Mouse (Mus musculus) heart, adult 8-10 months (tissue): ENCODE data around the gene Kcnj10. TPM values are rescaled to one million over a fixed set of nuclear protein-coding genes. Genes with fewer than 3 reads are reported as not detected.
A peak's percentile ranks its signal among the peaks of the same experiment; 100 is the strongest.

Experiments
- DNase-seq: peaks from one replicate; pipeline ENCODE4 v3.0.0; 2022; ENCODE audit warnings: low spot score
- total RNA-seq, 4 experiments: library from RNA; stranded (reverse); gene quantifications; 2 replicates each; pipeline ENCODE4 v1.2.4; 2022

Gene Kcnj10
- total RNA-seq, 4 experiments from 2014 or later, result 0.11 to 0.23 (median 0.16) TPM

DNA sequence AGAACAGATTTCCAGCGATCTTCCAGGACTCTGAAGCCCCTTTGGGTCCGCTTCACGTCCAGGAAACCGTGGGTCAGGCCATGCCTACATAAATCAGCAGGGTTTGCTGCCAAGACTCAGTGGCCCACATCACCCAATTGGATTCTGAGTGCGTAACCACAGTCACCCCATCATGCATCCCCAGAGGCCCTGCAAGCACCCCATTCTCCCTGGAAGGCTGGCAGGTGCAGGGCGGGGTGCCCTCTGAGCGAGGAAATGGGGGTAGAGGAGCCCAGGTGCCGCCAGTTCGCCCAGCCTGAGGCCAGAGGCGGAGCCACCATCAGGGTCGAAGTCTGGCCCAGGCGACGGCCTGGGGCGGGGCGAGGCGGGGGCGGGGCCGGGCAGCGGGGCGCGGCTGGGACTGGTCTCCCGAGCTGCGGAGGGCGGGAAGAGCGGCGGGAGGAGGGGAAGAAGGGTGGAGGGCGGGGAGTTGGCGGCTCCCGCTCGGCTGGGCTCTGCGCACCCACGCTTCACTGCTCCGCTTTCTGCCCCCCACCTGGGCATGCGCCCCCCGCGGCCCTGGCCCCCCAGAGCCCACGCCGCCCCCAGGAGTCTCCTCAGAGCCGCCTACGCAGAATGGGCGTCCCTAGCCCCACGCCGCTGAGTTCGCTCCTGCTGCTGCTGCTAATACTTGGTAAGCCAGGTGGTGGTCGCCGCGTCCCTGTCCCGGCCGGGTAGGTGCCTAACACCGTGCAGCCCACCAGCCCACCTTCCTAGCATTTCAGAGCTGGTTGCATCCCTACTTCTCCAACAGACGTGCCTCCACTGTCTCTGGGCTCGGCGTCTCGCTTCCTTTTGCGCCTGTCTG, 28.9 kb upstream of the Kcnj10 start:
- peak; percentile 83 for DNase-seq

DNA sequence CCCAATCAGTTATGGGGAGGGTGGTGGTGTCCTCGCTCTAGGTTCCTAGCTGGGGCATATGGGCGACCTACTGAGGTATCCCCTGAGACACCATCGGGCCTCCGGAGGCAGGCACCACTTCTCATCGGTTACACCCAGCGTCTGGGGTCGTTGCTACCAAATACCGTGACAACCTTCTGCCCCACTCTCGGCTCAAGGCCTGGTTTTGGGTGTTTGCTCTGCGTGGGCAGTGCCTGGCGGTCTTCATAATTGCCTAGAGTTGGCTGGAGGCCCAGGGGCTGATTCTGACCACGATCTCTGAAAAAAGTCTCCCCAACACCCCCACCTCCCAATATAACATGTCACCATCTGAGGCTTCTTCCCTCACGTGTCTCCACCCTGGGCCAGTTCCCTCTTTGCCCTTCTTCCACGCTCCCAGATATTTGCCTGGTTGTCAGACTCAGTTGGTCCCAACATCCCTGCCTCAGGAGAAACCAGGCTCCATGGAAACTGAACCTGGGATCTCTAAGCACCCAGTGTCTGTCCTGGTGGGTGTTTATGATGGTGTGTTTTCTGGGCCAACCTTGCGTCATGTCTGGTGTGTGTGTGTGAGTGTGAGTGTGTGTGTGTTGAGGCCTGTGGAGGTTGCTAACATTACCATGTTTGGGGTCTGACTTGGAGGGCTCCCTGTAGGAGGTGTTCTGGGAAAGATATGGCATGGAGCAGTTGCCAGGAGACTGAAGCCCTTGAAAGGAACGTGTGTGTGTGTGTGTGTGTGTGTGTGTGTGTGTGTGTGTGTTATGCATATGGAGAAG, 28.0 kb upstream of the Kcnj10 start:
- DNase-seq, result no peak

DNA sequence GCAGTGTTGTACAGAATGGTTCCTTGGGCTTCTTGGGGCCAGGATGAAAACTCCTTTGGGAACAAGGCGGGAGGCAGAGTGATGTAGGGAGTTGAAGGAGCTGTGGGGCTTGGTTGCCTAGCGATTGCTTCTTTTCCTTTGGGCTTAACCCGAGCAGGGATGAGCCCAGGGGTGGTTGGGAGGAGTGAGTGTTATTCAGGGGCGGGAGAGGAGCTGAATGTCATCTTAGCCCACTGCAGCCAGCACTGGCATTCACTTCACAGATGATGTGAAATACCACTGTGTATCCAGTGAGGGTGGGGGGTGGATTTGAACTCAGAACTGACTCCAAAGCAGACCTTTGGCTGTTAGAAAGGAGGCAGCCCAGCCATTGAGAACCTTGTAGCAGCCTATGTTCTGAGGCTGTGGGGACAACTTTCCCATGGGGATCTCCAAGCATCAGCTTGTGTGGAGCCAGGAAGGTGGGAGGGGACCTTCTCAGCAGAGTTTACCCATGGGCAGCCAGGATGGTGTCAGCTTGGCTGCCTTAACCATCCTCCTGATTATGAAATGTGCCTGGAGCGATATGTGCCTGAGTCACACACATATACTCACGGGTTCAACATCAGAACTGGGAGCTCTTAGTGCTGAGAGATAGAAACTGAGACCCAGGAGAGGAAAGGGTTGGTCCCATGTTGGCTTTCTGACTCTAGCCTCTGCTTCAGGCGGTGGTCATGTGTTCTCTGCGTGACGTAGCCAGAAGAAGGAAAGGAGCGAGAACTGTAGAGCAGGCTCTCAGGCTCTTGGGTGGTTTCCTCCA, 27.2 kb upstream of the Kcnj10 start:
- no peak for DNase-seq

GRCm38 (mm10) chr1:172314911-172315310, 26.1 kb upstream of the Kcnj10 start:
- no peak for DNase-seq

DNA sequence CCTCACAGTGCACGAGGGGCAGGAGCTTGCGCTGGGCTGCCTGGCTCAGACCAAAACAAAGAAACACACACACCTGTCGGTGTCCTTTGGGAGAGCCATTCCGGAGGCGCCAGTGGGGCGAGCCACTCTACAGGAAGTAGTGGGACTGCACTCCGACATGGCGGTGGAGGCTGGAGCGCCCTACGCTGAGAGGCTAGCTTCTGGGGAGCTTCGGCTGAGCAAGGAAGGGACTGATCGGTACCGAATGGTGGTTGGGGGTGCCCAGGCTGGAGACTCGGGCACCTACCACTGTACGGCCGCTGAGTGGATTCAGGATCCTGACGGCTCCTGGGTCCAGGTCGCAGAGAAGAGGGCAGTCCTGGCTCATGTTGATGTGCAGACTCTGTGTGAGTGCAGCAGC, 23.6 kb upstream of the Kcnj10 start:
- no peak for DNase-seq

DNA sequence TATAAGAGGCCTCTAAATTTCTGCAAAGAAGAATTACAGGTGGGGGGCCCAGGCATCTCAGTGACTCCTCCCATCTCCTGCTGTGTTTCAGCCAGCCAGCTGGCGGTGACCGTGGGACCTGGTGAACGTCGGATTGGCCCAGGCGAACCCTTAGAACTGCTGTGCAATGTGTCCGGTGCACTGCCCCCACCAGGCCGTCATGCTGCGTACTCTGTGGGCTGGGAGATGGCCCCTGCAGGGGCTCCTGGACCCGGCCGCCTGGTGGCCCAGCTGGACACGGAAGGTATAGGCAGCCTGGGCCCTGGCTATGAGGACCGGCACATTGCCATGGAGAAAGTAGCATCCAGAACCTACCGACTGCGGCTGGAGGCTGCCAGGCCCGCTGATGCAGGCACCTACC, 23.1 kb upstream of the Kcnj10 start:
- no peak for DNase-seq

DNA sequence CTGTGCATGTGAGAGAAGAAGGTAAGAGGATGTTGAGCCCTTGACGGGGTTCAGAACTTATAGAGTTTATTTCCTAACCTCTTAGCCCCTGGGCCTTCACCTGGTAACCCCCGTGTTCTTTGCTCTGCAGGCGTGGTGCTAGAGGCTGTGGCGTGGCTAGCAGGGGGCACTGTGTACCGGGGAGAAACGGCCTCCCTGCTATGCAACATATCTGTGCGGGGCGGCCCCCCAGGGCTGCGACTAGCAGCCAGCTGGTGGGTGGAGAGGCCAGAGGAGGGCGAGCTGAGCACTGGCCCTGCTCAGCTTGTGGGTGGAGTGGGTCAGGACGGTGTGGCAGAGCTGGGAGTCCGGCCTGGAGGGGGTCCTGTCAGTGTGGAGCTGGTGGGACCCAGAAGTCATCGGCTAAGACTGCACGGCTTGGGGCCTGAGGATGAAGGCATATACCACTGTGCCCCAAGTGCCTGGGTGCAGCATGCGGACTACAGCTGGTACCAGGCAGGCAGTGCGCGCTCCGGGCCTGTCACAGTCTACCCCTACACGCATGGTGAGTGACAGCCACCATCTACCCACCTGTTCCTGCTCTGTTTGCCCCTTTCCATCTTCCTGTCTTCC, 22.5 kb upstream of the Kcnj10 start:
- no peak for DNase-seq

DNA sequence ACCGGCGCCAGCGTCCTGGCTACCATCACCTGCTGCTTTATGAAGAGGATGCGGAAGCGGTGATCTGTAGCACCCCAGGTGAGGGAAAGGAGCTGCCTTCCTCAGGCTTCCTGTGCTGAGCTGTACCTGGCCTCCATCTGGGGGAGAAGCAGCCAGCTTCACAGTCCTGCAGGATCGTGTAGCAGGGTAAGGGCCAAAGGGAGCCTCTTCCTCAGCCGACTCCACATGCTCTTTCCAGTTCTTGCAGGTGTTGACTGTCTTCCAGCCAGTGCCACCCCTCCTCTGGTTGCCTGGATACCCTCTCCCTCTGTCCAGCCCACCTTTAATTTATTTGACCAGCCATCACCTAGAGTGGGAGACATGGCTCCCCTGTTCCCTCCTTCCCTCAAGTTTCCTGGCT, 21.7 kb upstream of the Kcnj10 start:
- DNase-seq, result no peak

DNA sequence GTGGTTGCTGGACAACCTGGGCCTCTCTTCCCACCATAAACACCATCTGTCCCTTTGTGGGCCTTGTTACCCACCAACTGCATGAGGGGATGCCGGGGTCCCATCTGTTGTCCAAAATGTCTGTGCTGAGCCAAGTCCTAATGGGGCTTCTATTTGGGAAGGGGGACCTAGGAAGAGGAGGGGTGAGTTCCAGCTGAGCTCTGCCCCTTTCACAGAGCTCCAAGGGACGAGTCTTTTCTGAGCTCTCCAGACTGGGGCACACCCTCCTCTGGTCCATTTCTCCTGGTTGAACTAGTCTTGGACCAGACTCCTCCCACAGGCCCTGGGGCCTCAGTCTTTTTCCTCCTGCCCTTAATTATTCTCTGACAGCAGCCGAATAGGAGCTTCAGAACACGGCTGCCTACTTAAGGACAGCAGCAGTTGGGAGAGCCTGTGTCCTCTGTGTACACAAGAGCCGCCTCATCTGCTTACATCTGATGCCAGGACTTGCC, 21.0 kb upstream of the Kcnj10 start:
- no peak for DNase-seq

DNA sequence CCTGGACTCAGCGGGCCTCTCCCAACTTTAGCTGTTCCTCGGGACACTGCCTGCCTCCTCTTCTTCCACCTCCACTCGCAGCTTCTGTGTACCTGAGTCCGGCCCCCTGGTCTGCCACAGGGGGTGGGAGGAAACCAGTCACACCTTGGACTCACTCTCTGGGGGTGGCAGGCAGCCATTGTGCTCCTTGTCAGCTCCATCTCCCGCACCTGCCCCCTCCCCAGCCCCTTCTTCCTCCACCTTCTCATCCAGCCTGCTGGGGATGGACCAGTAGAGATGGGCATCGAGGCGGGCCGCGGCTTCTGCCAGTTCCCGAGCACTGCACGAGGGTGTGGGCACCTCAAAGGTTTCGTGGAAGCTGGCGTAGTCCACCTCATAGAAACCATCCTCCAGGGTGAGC, 18.3 kb upstream of the Kcnj10 start:
- no peak for DNase-seq

- DNase-seq, result no peak
These were observed 17.7 kb upstream of the Kcnj10 start for GRCm38 (mm10) chr1:172323298-172323697.

- DNase-seq, result no peak
These were observed 17.1 kb upstream of the Kcnj10 start for GRCm38 (mm10) chr1:172323801-172324359.

- DNase-seq, result peak; percentile 54
These were observed 16.3 kb upstream of the Kcnj10 start for GRCm38 (mm10) chr1:172324725-172325124.

GRCm38 (mm10) chr1:172325680-172326535, 15.1 kb upstream of the Kcnj10 start:
- DNase-seq, result no peak

DNA sequence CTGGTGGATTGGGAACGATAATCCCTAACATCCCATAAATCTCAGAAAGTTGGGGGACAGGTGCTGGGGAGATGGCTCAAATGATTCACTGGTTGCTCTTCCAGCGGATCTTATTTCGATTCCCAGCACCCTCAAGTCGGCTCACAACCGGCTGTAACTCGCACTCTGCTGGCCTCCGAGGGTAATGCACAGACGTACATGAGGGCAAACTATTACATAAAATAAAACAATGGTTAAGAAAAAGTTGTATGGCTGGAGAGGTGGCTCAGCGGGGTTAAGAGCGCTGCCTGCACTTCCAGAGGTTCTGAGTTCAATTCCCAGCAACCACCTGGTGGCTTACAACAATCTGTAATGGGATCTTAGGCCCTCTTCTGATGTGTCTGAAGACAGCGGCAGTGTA, 14.3 kb upstream of the Kcnj10 start:
- no peak for DNase-seq

GRCm38 (mm10) chr1:172327206-172328001, 13.6 kb upstream of the Kcnj10 start:
- DNase-seq, result no peak

DNA sequence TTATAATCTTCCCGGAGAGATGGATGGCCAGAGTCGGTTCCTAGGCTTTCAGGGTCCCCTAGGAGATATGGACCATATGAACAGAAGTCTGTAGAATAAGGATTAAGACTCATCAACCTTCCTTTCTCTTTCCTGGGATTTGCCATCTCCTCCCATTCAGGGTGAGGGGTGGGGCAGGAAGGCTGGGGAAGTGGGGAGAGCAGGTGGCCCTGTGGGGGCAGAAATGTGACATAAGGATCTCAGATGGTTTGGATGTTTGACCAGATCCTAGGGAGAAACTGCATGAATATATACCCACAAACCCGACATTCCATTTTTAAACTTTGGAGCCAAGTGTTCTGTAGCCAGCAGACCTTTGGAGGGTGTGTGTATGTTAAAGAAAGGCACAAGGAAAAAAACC, 13.0 kb upstream of the Kcnj10 start:
- no peak for DNase-seq

DNA sequence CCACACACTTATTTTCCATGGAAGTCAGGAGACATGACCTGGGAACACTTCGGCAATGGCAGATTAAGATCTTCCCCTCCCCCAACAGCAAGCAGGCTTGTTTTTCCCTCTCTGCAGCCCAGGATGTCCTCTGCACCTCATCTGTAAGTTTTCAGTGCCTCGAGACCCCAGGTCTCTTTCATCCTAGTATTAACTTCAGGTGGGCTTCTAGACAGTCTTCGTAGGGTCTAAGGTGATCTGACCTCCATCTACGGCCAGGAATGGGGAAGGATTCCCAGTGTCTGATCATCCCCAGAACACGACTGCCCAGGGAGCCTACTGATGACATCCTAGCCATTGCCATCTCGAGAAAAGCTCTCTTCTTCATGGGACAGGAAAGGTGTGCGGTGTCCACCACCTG, 12.5 kb upstream of the Kcnj10 start:
- DNase-seq, result no peak

GRCm38 (mm10) chr1:172329131-172329530, 11.9 kb upstream of the Kcnj10 start, which contains the start of gene Kcnj9:
TSS of gene Kcnj9 (minus strand) at chr1:172329318.
- DNase-seq, result no peak
